11 mouse cellular contexts compared by ENCODE assay signal in genomic region chr1:181247175-181247574, GRCm38 (mm10). TPM values are rescaled to one million over a fixed set of nuclear protein-coding genes. Genes with fewer than 3 reads are reported as not detected.
DNase-seq lines count a peak whose midpoint lies in the region; ATAC-seq and TF ChIP-seq lines count a peak whose summit lies in the region.
"Had no signal": no experiment of that assay in that cellular context is flagged by ENCODE, and none has a peak within 500 bp of the region (broad histone marks: within the 10 kb centered on the region; RNA-seq: fewer than 3 reads in every experiment).

No protein-coding gene starts in this region.

- H3K27ac ChIP-seq in layer of hippocampus, adult 2 months = no peak overlapping the region
- peak overlapping the region; percentile 98 for H3K27ac ChIP-seq in liver, embryonic 11.5 days (ENCODE audit: low read depth, low read length)
- H3K27ac ChIP-seq in neural tube, embryonic 15.5 days (replicated peaks) = no peak overlapping the region
- H3K27ac ChIP-seq: neural tube, embryonic 12.5 days had no signal

- peak; percentile 62 for DNase-seq in layer of hippocampus, adult 9-11 months
- DNase-seq in layer of hippocampus, adult 2 months (ENCODE audit: low spot score in 2 of 2) = no peak
- peak; percentile 44 to 50 for DNase-seq in adrenal gland, postnatal 36 days
- DNase-seq in liver, embryonic 11.5 days (ENCODE audit: low spot score) = no peak
- DNase-seq in splenic B cell, adult 2 months (ENCODE audit: low read depth, low spot score) = peak; percentile 68
- no peak for DNase-seq in gastrocnemius, adult 8-10 months (ENCODE audit: low spot score in 2 of 2)
- DNase-seq in thymus, postnatal 4 days = no peak
- DNase-seq: thymus, adult 2 months had no signal

- ATAC-seq in liver, embryonic 11.5 days (replicated peaks; ENCODE audit: low FRiP score) = no peak
- no peak for ATAC-seq in neural tube, embryonic 15.5 days (ENCODE audit: low FRiP score)
- ATAC-seq: forebrain, embryonic 16.5 days had no signal

- H3K4me3 ChIP-seq in layer of hippocampus, adult 2 months = no peak overlapping the region
- H3K4me3 ChIP-seq in liver, embryonic 11.5 days (ENCODE audit: low read depth, low read length) = no peak overlapping the region
- no peak overlapping the region for H3K4me3 ChIP-seq in neural tube, embryonic 15.5 days (replicated peaks)
- H3K4me3 ChIP-seq: neural tube, embryonic 12.5 days had no signal

- peaks cover 40% of the 10 kb centered on the region for H3K4me1 ChIP-seq in liver, embryonic 11.5 days (replicated peaks; ENCODE audit: control insufficient read depth, insufficient read depth, low read length)
- no peaks in the 10 kb centered on the region for H3K4me1 ChIP-seq in neural tube, embryonic 15.5 days
- H3K4me1 ChIP-seq: neural tube, embryonic 12.5 days had no signal

- 51% methylated on average over 3 of the region's 3 CpGs for WGBS in liver, embryonic 11.5 days
- 83% methylated on average over 3 of the region's 3 CpGs for WGBS in neural tube, embryonic 15.5 days

- no peaks in the 10 kb centered on the region for H3K27me3 ChIP-seq in liver, embryonic 11.5 days (replicated peaks; ENCODE audit: control insufficient read depth, insufficient read depth, low read length)
- H3K27me3 ChIP-seq in splenic B cell, adult 2 months (ENCODE audit: control insufficient read depth, insufficient read depth, low read length, poor library complexity, severe bottlenecking) = no peaks in the 10 kb centered on the region
- H3K27me3 ChIP-seq in neural tube, embryonic 15.5 days (replicated peaks) = no peaks in the 10 kb centered on the region
- H3K27me3 ChIP-seq: neural tube, embryonic 12.5 days had no signal

- H3K9ac ChIP-seq in liver, embryonic 11.5 days (ENCODE audit: low read depth, low read length) = peak overlapping the region; percentile 65
- H3K9ac ChIP-seq in neural tube, embryonic 15.5 days (replicated peaks) = no peak overlapping the region
- H3K9ac ChIP-seq: neural tube, embryonic 12.5 days had no signal

- TF ChIP-seq CTCF in layer of hippocampus, adult 2 months (conservative IDR thresholded peaks at IDR 0.05) = no peak

- no peaks in the 10 kb centered on the region for H3K36me3 ChIP-seq in liver, embryonic 11.5 days (ENCODE audit: control insufficient read depth, insufficient read depth, low read length)
- no peaks in the 10 kb centered on the region for H3K36me3 ChIP-seq in splenic B cell, adult 2 months (ENCODE audit: control insufficient read depth, insufficient read depth, low read length, poor library complexity, severe bottlenecking)
- H3K36me3 ChIP-seq in neural tube, embryonic 15.5 days = no peaks in the 10 kb centered on the region
- H3K36me3 ChIP-seq: neural tube, embryonic 12.5 days had no signal

- no peaks in the 10 kb centered on the region for H3K9me3 ChIP-seq in liver, embryonic 11.5 days (ENCODE audit: control insufficient read depth, low read length)
- no peaks in the 10 kb centered on the region for H3K9me3 ChIP-seq in neural tube, embryonic 15.5 days (replicated peaks)
- H3K9me3 ChIP-seq: neural tube, embryonic 12.5 days had no signal

- H3K4me2 ChIP-seq in liver, embryonic 11.5 days = peak overlapping the region; percentile 56
- no peak overlapping the region for H3K4me2 ChIP-seq in neural tube, embryonic 15.5 days
- H3K4me2 ChIP-seq: neural tube, embryonic 12.5 days had no signal

RNA-seq across cellular contexts. Expression of gene Wdr26, which starts 35.4 kb away (rescaled TPM):
- 100 to 1,000 TPM; 104 to 117 TPM for total RNA-seq in layer of hippocampus, adult 2 months (2021)
- 100 to 1,000 TPM; 139 to 142 TPM for total RNA-seq in adrenal gland, postnatal 36 days (2021)
- 33.8 and 40.0 TPM in 2 replicates for polyA plus RNA-seq in liver, embryonic 11.5 days (2014; fragmentation: Nextera tagmentation; extraction: Ambion mirVana)
- polyA plus RNA-seq in neural tube, embryonic 15.5 days (2015; fragmentation: Nextera tagmentation; extraction: Ambion mirVana) = 32.1 and 33.8 TPM in 2 replicates
- total RNA-seq in gastrocnemius, adult 8-10 months (2022) = 100 to 1,000 TPM in 1 of 4 experiments, 10 to 100 TPM in 3; 91.5 to 100 (median 92.8) TPM

Comparison
In these comparisons a context has a peak if more than half of its experiments do, and no peak if none do; other contexts are left out.
1. DNase-seq: peak in layer of hippocampus, adult 9-11 months (single experiment), adrenal gland, postnatal 36 days (2 of 2) and splenic B cell, adult 2 months (single experiment); none in layer of hippocampus, adult 2 months (0 of 2), liver, embryonic 11.5 days (single experiment), gastrocnemius, adult 8-10 months (0 of 2) and thymus, postnatal 4 days (single experiment).